Mouse (Mus musculus) testis, adult 2 months (tissue): ENCODE data around the gene Gemin2.

Experiments
- CTCF ChIP-seq: fragments of 200-500 bp; IDR thresholded peaks from 2 replicates; pipeline ENCODE4 v1.5.1; 2012; ENCODE audit warnings: low read depth, mild to moderate bottlenecking, inconsistent platforms, low read length, moderate library complexity; ENCODE audit not compliant: control insufficient read depth, insufficient read depth, insufficient replicate concordance
- POLR2A ChIP-seq: fragments of 200-500 bp; IDR thresholded peaks from 2 replicates; pipeline ENCODE4 v1.6.1; 2012; ENCODE audit warnings: low read depth, mild to moderate bottlenecking, inconsistent platforms, low read length, moderate library complexity; ENCODE audit not compliant: control insufficient read depth

- no peak for TF ChIP-seq CTCF
- TF ChIP-seq POLR2A = no peak
These were observed 64.7 kb downstream of the Gemin2 start for GRCm38 (mm10) chr12:59077883-59078282.
